Mouse (Mus musculus): ENCODE data around the gene Opcml. TPM values are rescaled to one million over a fixed set of nuclear protein-coding genes. Genes with fewer than 3 reads are reported as not detected.

Opcml gene
- polyA plus RNA-seq, 1 experiment from 2014 or later, result 2.5 TPM

- no peak for DNase-seq (ENCODE audit: low spot score)
- H3K36me3 ChIP-seq, result no peaks in the 10 kb centered on the region
- no peaks in the 10 kb centered on the region for H3K27me3 ChIP-seq (ENCODE audit: insufficient read depth, poor library complexity, severe bottlenecking)
- 0 out of 2 replicates have a peak, but pooled peaks cover 4% of the 10 kb centered on the region for H3K4me1 ChIP-seq (replicated peaks)
- 76% methylated on average over 2 of the region's 2 CpGs for WGBS
- no peak overlapping the region for H3K4me3 ChIP-seq
- no peak overlapping the region for H3K27ac ChIP-seq
- H3K9me3 ChIP-seq, result no peaks in the 10 kb centered on the region
These were observed 547.3 kb downstream of the Opcml start for GRCm38 (mm10) chr9:28337837-28338236.

GRCm38 (mm10) chr9:28354978-28355377 is 564.4 kb downstream of the Opcml start:
- Histone ChIP-seq H3K27ac (no peak overlapping the region), H3K9me3 (no peaks in the 10 kb centered on the region), H3K4me1 (replicated peaks) (0 out of 2 replicates have a peak, but pooled peaks cover 3% of the 10 kb centered on the region), H3K36me3 (no peaks in the 10 kb centered on the region), H3K27me3 (ENCODE audit: insufficient read depth, poor library complexity, severe bottlenecking) (no peaks in the 10 kb centered on the region), H3K4me3 (no peak overlapping the region)
- no peak for DNase-seq (ENCODE audit: low spot score)

- Histone ChIP-seq H3K4me1 (replicated peaks) (0 out of 2 replicates have a peak, but pooled peaks cover 3% of the 10 kb centered on the region), H3K4me3 (no peak overlapping the region), H3K27me3 (ENCODE audit: insufficient read depth, poor library complexity, severe bottlenecking) (no peaks in the 10 kb centered on the region), H3K9me3 (no peaks in the 10 kb centered on the region), H3K27ac (no peak overlapping the region), H3K36me3 (no peaks in the 10 kb centered on the region)
- WGBS, result 84% methylated on average over 3 of the region's 3 CpGs
- DNase-seq (ENCODE audit: low spot score), result no peak
These were observed 567.4 kb downstream of the Opcml start for GRCm38 (mm10) chr9:28357946-28358345.

- Histone ChIP-seq H3K9me3 (no peaks in the 10 kb centered on the region), H3K27ac (no peak overlapping the region), H3K4me3 (no peak overlapping the region), H3K4me1 (replicated peaks) (0 out of 2 replicates have a peak, but pooled peaks cover 9% of the 10 kb centered on the region), H3K27me3 (ENCODE audit: insufficient read depth, poor library complexity, severe bottlenecking) (no peaks in the 10 kb centered on the region), H3K36me3 (no peaks in the 10 kb centered on the region)
- DNase-seq (ENCODE audit: low spot score), result no peak
- 86% methylated on average over 2 of the region's 2 CpGs for WGBS
These were observed 570.1 kb downstream of the Opcml start for GRCm38 (mm10) chr9:28360691-28361090.

- WGBS, result 74% methylated on average over 10 of the region's 10 CpGs
- H3K9me3 ChIP-seq, result no peaks in the 10 kb centered on the region
These were observed 574.0 kb downstream of the Opcml start for GRCm38 (mm10) chr9:28364473-28365159.

GRCm38 (mm10) chr9:28365160-28365473 is 574.5 kb downstream of the Opcml start:
- 69% methylated on average over 2 of the region's 2 CpGs for WGBS
- H3K27ac ChIP-seq, result no peak overlapping the region
- DNase-seq (ENCODE audit: low spot score), result no peak
- H3K36me3 ChIP-seq, result no peaks in the 10 kb centered on the region
- no peaks in the 10 kb centered on the region for H3K9me3 ChIP-seq
- H3K4me1 ChIP-seq (replicated peaks), result 0 out of 2 replicates have a peak, but pooled peaks cover 9% of the 10 kb centered on the region
- H3K27me3 ChIP-seq (ENCODE audit: insufficient read depth, poor library complexity, severe bottlenecking), result no peaks in the 10 kb centered on the region
- H3K4me3 ChIP-seq, result no peak overlapping the region

More at GRCm38 (mm10) chr9:28364473-28365159, 574.0 kb downstream of the Opcml start:
- no peaks in the 10 kb centered on the region for H3K27me3 ChIP-seq (ENCODE audit: insufficient read depth, poor library complexity, severe bottlenecking)
- DNase-seq (ENCODE audit: low spot score), result peak; percentile 2
- H3K36me3 ChIP-seq, result no peaks in the 10 kb centered on the region
- H3K4me3 ChIP-seq, result no peak overlapping the region
- no peak overlapping the region for H3K27ac ChIP-seq
- H3K4me1 ChIP-seq (replicated peaks), result 0 out of 2 replicates have a peak, but pooled peaks cover 9% of the 10 kb centered on the region

GRCm38 (mm10) chr9:28386527-28387175 is 596.1 kb downstream of the Opcml start:
- Histone ChIP-seq H3K36me3 (no peaks in the 10 kb centered on the region), H3K4me3 (no peak overlapping the region), H3K27ac (no peak overlapping the region), H3K27me3 (ENCODE audit: insufficient read depth, poor library complexity, severe bottlenecking) (no peaks in the 10 kb centered on the region), H3K9me3 (no peaks in the 10 kb centered on the region), H3K4me1 (replicated peaks) (peaks cover 7% of the 10 kb centered on the region)
- DNase-seq (ENCODE audit: low spot score), result no peak
- WGBS, result 57% methylated on average over 5 of the region's 5 CpGs

GRCm38 (mm10) chr9:28395222-28395621 is 604.6 kb downstream of the Opcml start:
- Histone ChIP-seq H3K36me3 (no peaks in the 10 kb centered on the region), H3K9me3 (no peaks in the 10 kb centered on the region), H3K4me1 (replicated peaks) (no peaks in the 10 kb centered on the region), H3K27me3 (ENCODE audit: insufficient read depth, poor library complexity, severe bottlenecking) (no peaks in the 10 kb centered on the region), H3K27ac (no peak overlapping the region), H3K4me3 (no peak overlapping the region)
- 62% methylated on average over 3 of the region's 3 CpGs for WGBS
- DNase-seq (ENCODE audit: low spot score), result no peak

- 87% methylated on average over 3 of the region's 3 CpGs for WGBS
- H3K36me3 ChIP-seq, result no peaks in the 10 kb centered on the region
- no peak overlapping the region for H3K4me3 ChIP-seq
- H3K27ac ChIP-seq, result no peak overlapping the region
- DNase-seq (ENCODE audit: low spot score), result no peak
- no peaks in the 10 kb centered on the region for H3K4me1 ChIP-seq (replicated peaks)
- H3K27me3 ChIP-seq (ENCODE audit: insufficient read depth, poor library complexity, severe bottlenecking), result peaks cover 1% of the 10 kb centered on the region
- H3K9me3 ChIP-seq, result no peaks in the 10 kb centered on the region
These were observed 605.1 kb downstream of the Opcml start for GRCm38 (mm10) chr9:28395638-28396037.

GRCm38 (mm10) chr9:28402770-28403650 is 612.4 kb downstream of the Opcml start:
- Histone ChIP-seq H3K36me3 (no peaks in the 10 kb centered on the region), H3K27ac (peak overlapping the region; percentile 78), H3K4me3 (peak overlapping the region; percentile 65), H3K9me3 (no peaks in the 10 kb centered on the region), H3K4me1 (replicated peaks) (peaks cover 20% of the 10 kb centered on the region), H3K27me3 (ENCODE audit: insufficient read depth, poor library complexity, severe bottlenecking) (peaks cover 43% of the 10 kb centered on the region)
- WGBS, result under 1% methylated on average over 51 of the region's 56 CpGs
- peak; percentile 76 for DNase-seq (ENCODE audit: low spot score)

GRCm38 (mm10) chr9:28403831-28404562 is 613.4 kb downstream of the Opcml start:
- Histone ChIP-seq H3K4me3 (peak overlapping the region; percentile 65), H3K4me1 (replicated peaks) (peaks cover 20% of the 10 kb centered on the region), H3K27ac (peak overlapping the region; percentile 78), H3K9me3 (no peaks in the 10 kb centered on the region), H3K36me3 (no peaks in the 10 kb centered on the region), H3K27me3 (ENCODE audit: insufficient read depth, poor library complexity, severe bottlenecking) (peaks cover 43% of the 10 kb centered on the region)
- peak; percentile 81 for DNase-seq (ENCODE audit: low spot score)
- 2% methylated on average over 30 of the region's 30 CpGs for WGBS

- 68% methylated on average over 8 of the region's 8 CpGs for WGBS
- H3K27ac ChIP-seq, result peak overlapping the region; percentile 78; the same call in 1 of the 2 replicates
- peak overlapping the region; percentile 65; the same call in 1 of the 2 replicates for H3K4me3 ChIP-seq
- H3K36me3 ChIP-seq, result no peaks in the 10 kb centered on the region
- H3K27me3 ChIP-seq (ENCODE audit: insufficient read depth, poor library complexity, severe bottlenecking), result peaks cover 43% of the 10 kb centered on the region
- H3K4me1 ChIP-seq (replicated peaks), result peaks cover 20% of the 10 kb centered on the region
- no peak for DNase-seq (ENCODE audit: low spot score)
- H3K9me3 ChIP-seq, result no peaks in the 10 kb centered on the region
These were observed 614.0 kb downstream of the Opcml start for GRCm38 (mm10) chr9:28404616-28405015.

Data from hindbrain, embryonic 10.5 days (tissue).